Mouse (Mus musculus): ENCODE data around the gene Atxn7.
"Not testable (repeated sequence)": the region's sequence is repeated elsewhere in the genome, so short reads cannot be mapped to it uniquely, and the experiment has no call there.

Gene Atxn7

GRCm38 (mm10) chr14:13961401-13962112 is at the start of gene Atxn7, which contains the start of gene Thoc7:
Atxn7 (plus strand) TSS chr14:13961440.
Thoc7 (minus strand) TSS chr14:13961852.
- DNase-seq (ENCODE audit: low spot score in 2 of 2): peak; percentile 36 to 46

- DNase-seq (ENCODE audit: low spot score in 2 of 2): no peak
These were observed 46.7 kb upstream of the Atxn7 start, which contains the start of gene Gm281 for GRCm38 (mm10) chr14:13914387-13915082. Gm281 (minus strand) TSS chr14:13914478.

DNA sequence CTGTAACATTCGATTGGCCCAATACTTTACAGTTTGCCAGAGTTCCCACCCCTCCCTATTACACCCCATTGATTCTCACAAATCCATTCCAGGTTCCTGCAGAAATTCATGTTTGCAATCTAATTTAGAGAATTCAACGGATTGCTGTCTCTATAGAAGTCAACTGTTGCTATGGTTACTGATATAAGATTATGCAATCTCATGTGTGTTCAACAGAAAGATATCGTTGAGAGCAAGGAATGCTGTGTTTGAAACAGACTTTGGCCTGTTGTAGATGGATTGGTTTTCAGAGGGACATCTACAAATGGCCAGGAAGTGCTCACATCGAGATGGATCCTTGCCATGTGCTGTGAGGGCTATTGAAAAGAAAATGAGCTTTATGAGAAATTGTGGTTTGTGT is 46.0 kb upstream of the Atxn7 start:
- DNase-seq (ENCODE audit: low spot score in 2 of 2): no peak

DNA sequence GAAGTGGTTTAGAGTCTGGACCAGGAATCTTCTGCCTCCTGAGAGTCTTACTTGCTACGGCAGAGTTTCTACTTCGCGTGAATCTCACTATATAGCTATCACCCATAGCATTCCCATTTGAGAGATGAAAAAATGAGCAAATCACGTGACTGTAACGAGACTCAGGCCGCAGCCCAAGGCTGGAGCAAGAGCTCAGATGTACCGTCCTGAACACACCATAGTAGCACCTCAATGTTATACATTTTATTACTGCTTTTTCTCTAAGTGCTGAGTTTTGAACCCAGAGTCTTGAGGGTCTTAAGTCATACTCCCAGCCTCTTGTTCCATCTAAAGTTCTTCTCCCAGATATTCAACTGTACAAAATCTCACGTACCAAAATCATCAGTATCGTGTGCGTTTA is 44.0 kb upstream of the Atxn7 start:
- DNase-seq (ENCODE audit: low spot score in 2 of 2): no peak

GRCm38 (mm10) chr14:13917630-13918029 is 43.6 kb upstream of the Atxn7 start:
- peak; percentile 79 to 82 for DNase-seq (ENCODE audit: low spot score in 2 of 2)

- DNase-seq (ENCODE audit: low spot score in 2 of 2): no peak
These were observed 27.8 kb upstream of the Atxn7 start for GRCm38 (mm10) chr14:13933290-13934051.

DNA sequence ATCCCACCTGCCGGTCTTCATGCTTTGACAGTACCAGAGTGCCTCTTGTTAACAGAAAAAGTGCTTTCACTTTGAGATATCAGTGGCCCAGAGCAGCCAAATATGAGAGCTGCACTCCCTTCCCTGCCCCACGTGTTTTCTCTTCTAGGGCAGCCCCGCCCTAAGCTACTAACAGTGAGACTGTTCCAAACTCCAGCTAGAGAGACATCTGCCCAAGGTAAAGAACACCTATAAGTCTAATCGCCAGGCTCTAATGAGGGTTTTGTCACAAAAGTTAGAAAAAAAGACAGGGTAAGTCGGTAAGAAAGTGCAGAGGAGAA is 27.2 kb upstream of the Atxn7 start:
- no peak for DNase-seq (ENCODE audit: low spot score in 2 of 2)

DNA sequence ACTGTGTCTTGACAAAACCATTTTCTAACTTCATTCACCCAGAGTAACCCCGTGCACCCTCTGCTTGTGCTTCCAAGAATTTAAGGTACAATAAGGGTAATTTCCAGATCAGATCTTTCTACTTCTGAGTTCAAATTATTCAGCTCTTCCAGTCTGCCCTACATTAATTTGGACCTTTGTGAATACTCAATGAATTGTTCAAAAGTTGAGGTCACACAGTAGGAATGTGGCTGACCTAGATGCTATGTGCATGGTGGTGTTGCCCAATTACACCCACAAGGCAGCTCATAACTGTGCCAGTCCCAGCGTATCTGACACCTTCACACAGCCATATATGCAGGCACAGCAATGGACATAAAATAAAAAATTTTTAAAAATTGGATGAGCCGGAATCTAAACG is 16.6 kb upstream of the Atxn7 start:
- DNase-seq (ENCODE audit: low spot score in 2 of 2): no peak

DNA sequence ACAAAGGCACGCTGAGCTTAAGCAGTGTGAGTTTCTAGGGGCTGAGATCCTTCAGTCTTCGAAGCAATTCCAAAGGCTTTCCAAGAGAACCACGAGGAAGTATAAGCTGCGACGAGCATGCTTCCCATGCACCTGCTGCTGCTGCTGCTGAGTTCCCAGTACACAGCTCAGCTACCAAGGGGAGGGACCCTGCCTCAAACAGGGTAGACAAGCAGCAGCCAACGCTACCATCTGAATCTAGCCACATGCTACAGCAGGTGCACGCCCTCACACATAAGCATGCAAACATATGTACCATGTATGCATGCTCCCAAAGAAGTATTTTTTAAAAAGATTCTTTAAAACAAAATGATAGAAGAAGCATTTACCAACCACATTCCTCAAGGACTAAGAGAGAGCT is 12.9 kb upstream of the Atxn7 start:
- DNase-seq (ENCODE audit: low spot score in 2 of 2): no peak

DNA sequence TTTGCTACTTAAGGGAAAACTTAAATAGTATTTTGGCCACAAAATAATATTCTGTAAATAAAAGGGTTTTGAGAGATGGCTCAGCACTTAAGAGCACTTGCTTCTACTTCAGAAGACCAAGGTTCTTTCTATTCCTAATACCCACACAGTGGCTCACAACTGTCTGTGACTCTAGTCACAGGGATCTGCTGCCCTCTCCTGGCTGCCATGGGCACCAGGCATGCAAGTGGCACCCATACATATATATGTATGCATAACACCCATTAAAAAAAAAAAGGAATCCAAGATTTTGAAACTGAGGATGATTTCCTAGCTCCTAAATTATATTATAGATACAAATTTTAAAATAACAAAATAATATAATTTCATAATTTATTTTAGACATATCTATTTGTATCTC is 10.8 kb upstream of the Atxn7 start:
- peak; percentile 36 to 45 for DNase-seq (ENCODE audit: low spot score in 2 of 2)

DNA sequence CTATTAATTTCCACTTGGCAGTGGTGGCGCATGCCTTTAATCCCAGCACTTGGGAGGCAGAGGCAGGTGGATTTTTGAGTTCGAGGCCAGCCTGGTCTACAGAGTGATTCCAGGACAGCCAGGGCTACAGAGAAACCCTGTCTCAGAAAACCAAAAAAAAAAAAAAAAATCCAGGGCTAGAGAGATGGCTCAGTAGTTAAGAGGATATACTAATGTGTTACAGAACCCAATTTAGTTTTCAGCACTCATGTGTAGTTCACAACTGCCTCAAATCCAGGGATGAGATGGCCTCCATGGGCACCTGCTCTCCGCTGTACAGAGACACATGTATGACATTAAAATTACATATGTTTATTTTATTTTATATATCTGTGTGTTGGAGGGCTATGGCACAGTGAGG is 9.1 kb upstream of the Atxn7 start:
- not testable (repeated sequence) for DNase-seq (ENCODE audit: low spot score in 2 of 2)

DNA sequence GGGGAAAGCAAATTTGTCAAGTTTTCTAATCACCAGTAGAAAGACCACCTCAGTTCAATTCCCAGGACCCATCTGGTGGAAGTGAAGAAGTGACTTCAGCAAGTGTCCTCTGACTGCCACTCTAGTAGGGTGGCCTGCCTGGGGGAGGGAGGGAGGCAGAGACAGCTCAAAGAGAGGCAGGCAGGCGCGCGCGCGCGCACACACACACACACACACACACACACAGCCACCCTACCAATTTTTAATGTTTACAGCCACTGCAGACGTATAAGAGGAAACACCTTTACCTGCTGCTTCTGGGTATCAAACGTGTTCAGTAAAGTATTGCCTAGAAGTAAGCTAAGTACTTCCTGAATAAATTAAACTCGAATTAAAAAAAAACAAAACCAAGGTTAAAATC is 1.2 kb upstream of the Atxn7 start:
- DNase-seq (ENCODE audit: low spot score in 2 of 2): peak; percentile 42 to 45

- DNase-seq (ENCODE audit: low spot score in 2 of 2): peak; percentile 64 to 69
These were observed 536 bp upstream of the Atxn7 start for GRCm38 (mm10) chr14:13960482-13961325.

DNA sequence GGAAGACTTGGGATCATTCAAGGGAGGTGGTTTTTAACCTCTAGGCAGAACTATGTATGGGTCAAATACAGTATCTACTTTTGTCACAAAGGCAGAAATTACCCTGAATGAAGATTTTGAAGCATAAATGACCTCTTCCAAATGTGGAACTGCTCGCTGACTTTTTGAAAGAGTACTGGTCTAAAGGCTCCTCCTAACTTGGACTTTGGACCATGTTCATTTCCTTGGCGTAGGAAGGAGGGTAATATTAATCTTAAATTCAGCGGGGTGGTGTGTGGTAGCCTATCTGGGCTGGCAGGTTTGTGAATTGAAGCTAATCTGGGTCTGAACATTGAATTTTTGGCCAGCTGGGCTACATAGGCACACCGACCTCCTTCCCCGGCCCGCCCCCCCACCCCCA is 1.2 kb downstream of the Atxn7 start:
- no peak for DNase-seq (ENCODE audit: low spot score in 2 of 2)

- no peak for DNase-seq (ENCODE audit: low spot score in 2 of 2)
These were observed 2.3 kb downstream of the Atxn7 start for GRCm38 (mm10) chr14:13963527-13963926.

DNA sequence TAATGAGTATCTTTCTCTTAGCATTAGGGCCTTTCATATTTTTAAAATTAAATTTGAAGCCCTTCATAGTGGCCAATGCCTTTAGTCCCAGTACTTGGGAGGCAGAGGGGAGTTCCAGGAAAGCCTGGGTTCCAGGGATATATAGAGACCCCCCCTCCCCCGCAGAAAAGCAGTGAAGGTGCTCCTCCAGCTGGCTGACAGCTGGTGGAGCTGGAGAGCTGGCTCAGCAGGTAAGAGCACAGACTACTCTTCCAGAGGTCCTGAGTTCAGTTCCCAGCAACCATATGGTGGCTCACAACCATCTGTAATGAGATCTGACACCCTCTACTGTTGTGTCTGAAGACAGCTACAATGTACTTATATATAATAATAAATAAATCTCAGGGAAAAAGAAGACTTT is 6.4 kb downstream of the Atxn7 start:
- no peak for DNase-seq (ENCODE audit: low spot score in 2 of 2)

DNA sequence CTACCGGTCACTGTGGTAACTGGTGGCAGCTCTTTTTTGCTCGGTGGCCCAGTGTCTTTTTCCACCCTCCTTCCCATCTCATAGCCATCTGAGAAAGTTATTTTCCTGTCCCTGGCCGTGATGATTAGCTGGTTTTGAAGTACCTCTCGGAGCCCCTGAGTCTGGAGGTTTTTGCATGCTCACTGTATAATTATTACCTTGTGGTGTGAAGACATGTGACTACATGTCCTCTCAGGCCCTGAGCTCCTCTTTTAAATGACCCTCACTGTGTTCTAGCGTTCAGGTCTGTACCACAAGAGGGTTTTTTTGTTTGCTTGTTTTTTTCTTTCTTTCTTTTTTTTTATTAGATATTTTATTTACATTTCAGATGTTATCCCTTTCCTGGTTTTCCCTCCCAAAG is 7.2 kb downstream of the Atxn7 start:
- DNase-seq (ENCODE audit: low spot score in 2 of 2): no peak

GRCm38 (mm10) chr14:13970513-13970912 is 9.3 kb downstream of the Atxn7 start:
- DNase-seq (ENCODE audit: low spot score in 2 of 2): no peak

- peak in 1 of 2 experiments; percentile 25 for DNase-seq (ENCODE audit: low spot score in 2 of 2)
These were observed 10.5 kb downstream of the Atxn7 start for GRCm38 (mm10) chr14:13971644-13972234.

- no peak for DNase-seq (ENCODE audit: low spot score in 2 of 2)
These were observed 16.3 kb downstream of the Atxn7 start for GRCm38 (mm10) chr14:13977498-13977897.

- DNase-seq (ENCODE audit: low spot score in 2 of 2): no peak
These were observed 20.0 kb downstream of the Atxn7 start for GRCm38 (mm10) chr14:13981286-13981685.
